Mouse (Mus musculus): ENCODE measurements around the gene Csnka2ip.

Gene Csnka2ip

DNA sequence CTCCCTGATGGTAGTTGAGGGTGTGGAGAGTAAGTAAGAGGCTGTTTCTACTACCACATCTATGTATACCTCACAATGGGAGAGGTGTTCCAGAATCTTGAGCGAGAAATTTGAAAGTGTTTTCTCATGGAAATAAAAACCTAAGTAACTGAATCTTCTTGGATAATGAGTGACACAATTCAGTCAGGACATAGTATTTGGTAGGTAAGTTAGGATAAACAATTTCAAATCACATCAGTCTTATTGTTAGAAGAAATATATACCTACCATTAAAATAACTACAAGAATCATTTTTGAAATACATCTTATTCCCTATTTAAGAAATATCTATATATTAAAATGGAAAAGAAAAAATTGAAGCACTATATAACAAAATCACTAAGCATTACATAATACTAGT is at the start of gene Csnka2ip:
TSS of gene Csnka2ip (minus strand) at position 101 of the 400 bp plus-strand sequence.
- CTCF ChIA-PET, result no interaction called here

DNA sequence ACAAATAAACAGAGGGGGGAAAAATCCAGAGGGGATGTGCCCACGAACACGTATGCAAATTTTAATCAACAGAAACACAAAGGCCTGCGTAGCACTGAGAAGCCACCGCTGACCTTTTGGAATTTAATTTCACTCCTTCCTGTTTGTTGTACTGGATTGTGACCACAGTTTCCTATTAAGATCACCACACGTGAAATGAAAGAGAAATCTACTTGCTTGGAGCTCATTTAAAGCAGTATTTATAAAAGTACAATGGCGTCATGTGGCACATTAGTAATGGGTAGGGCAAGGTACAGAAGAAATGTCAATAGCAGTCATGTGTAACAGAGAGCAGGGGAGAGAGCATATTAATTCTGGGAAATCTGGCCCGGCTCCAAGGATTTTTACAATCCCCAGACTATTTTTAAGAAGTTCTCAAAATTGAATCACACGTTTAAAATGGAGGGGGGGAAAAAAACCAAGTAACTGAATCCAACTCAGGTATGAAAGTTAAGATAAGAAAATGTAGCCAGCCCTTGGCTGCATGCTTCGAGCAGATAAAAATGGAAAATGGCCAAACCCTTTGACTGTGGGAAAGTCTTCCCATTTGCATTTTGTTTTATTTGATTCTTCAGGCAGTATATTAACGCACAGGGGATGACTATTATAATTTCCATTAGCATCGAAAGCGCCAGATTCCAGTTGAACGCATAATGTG is 47.5 kb upstream of the Csnka2ip start:
- CTCF ChIA-PET, result no interaction called here

DNA sequence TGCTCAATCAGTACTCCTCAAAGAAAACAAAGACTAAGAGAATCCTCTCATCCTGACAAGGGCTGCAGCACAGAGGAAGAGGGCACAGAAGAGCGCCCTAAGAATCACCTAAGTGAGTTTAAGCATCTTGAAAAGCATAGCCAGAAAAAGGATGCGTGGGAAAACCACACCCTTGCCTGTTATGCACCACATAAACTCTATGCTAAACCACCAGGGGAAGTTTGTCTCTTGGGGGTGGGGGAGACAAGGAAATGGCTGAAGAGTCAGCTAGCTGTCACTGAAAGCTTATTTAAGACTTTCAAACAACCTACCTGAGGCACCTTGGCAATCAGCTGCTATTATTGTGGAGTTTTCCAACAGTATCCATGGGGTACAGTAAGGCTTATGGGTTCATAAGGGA is 45.6 kb upstream of the Csnka2ip start:
- CTCF ChIA-PET, result no interaction called here

DNA sequence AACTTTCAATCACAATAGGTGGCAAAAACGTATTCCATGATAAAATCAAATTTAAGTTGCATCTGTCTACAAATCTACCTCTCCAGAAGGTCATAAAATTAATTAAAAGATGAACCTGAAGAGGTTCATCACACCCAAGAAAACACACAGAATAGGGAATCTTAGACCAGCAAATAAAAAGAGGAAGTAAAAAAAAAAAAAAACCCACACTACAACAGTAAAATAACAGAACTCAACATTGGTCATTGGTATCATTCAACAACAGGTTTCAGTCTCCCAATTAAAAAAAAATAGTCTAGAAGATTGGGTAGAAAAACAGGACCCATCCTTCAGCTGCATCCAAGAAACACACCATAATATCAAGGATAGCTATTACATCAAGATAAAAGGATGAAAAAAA is 32.9 kb upstream of the Csnka2ip start:
- CTCF ChIA-PET, result no interaction called here

DNA sequence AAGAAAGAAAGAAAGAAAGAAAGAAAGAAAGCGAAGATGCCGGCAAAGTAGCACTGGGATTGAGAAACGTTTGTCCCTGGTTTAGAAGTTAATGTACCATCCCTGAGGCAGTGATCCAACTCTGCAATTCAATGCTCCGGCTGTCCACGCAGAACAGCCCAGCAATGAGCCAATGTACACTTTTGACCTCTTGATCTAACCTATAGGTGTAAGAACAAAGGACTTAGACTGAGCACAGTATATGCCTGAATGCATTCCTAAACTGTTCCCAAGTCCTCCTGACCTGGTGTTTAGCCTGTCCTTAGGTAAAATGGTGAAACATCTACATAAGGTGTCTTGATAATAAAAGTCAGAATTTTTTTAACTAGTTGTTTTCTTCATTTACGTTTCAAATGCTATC is 17.9 kb upstream of the Csnka2ip start:
- CTCF ChIA-PET, result no interaction called here

DNA sequence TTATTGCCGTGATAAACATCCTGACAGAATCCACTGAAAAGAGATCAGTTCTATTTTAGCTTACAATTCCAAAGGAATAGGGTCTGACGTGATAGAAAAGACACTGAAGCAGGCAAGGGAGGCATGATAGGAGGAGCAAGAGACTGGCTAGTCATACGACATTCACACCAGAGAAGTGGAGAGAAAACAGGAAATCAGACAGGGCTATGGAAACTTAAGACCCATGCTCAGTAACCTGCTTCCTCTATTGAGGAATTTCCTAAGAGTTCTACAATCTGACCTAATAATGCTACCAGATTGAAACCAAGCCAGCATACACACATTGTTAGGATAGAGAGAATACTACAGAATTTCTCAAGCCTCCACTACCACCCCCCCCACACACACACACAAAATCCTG is 12.4 kb upstream of the Csnka2ip start:
- CTCF ChIA-PET, result no interaction called here

DNA sequence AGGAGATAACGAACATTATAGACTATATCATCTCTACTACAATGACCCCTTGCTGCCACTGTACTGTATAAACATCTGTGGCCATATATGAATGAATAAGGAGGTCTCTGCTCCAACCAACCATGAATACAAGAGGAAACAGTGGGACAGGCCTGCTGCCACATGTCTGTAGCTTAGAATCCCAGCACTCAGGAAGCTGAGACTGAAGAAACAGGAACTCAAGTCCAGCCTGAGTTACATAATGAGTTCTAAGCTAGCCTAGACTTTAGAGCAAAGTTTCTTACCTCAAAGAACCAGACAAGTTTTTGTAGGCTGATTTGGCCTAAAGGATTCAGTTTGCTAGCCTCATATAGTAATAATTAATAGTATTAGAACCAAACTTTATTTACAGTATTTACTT is 5.6 kb upstream of the Csnka2ip start:
- CTCF ChIA-PET, result no interaction called here

DNA sequence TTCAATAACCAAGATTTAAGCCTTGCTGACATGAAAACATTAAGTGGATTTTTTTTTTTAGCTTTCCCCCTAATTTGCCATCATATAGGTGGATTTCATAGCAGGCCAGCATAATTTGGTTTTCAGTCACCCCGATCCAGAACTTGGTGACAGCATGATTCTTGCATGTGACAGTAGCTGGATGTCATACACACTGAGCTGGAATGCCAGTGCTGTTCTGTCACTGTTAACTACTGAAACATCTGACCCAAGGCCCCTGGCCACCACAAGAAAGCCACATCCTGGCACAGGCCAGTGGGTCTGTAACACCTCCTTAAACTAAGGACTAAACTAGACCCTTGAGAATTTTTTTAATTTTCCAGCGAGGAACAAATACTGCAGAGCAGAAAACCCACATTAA is 15.4 kb downstream of the Csnka2ip start:
- CTCF ChIA-PET, result no interaction called here

DNA sequence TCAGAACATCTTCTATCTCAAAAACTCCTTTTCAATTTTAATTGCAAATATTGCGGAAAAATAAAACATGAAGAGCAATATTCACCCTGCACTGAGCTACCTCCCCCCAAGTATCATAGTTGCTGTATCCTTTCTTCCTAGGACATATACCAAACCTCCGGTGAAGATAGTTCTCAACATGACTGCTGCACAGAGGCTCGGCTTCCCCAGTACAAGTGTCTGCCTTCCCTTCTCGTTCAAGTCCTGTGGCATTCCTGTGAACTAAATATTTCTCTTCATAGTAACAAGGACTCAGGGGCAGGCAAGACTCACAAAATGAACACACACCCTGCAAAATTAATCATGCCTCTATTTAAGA is 16.0 kb downstream of the Csnka2ip start:
- CTCF ChIA-PET, result no interaction called here

DNA sequence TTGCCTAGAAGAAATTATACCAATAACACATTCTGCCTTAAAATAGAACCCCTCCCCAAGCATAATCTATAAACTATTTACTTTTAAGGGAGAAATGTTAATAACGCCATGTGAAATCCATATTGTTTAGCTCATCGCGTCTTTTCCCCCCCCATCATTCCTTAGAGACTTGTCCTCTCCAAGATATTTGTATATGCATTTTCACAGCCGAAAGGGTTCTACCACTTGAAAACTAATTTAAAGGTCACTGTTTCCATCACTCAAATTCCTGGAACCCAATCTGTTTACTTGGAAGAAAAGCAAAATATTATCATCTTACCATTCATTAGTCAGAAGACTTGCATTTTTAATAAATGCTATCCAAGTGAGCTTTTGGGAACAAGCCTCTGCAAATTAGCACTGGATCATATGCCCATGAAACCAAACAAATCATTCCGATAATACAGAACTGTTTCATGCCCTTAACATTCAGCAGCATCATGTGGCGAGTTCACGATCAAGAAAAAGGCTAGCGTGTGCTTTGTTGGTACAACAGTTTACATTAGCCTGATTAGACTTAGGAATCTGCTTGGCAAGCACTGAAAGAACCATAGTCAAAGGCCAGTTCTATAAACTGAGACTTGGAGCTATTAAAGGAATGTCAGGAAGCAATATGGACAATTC is 16.5 kb downstream of the Csnka2ip start:
- CTCF ChIA-PET, result no interaction called here

DNA sequence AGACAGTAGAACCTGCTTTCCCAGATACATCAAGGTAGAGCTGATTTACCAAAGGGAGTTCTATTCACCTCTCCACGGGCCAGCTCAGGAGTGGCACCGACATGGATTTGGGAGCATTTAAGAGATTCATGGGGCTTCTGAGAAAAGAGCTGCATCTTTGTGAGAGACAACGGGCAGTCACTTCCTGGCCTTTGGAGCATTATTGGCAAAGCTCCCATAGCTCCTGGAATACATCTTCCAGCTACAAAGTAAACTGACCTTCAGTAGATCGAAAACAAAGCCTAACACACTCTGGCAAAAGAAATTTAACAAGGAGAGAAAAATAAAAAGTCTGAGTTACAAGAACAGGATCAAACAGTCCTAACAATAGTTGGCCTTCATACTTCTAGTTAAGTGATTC is 17.6 kb downstream of the Csnka2ip start:
- CTCF ChIA-PET, result no interaction called here

DNA sequence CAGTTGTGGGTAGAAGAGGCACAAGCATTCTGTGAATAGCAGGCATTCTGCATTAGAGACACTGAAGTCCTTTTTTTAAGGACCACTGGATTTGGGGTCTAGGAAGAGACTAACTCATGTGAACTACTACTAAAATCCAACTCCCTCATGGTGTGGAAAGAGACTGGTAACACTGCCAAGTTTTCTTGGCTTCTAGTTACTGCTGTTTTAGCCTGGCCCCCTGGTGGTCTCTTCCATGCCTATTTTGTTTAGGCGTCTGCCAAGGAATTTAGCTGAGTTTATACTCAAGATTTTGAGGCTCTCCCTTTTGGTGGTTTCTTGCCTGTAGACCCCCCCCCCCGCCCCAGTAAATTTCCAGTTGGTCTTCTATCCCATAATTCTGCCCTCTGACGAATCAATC is 18.8 kb downstream of the Csnka2ip start:
- CTCF ChIA-PET, result no interaction called here

DNA sequence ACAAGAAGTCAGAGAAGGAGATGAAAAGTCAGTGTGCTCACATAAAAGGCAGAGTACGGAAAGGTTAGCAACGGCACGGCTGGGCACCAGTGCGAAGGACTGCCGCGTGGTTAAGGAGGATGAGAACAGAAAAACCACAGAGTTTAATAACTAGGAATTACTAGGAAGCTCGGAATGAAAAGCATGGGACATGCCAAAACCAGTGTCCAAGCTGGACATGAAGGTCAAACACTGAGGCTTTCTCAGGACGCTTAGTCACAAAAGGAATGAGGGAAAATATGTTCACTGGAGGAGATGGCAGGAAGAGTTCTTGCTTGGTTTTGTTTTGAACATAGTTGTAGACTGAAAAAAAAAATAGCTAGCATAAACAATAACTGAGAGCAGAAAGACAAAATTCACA is 32.7 kb downstream of the Csnka2ip start:
- CTCF ChIA-PET, result no interaction called here

DNA sequence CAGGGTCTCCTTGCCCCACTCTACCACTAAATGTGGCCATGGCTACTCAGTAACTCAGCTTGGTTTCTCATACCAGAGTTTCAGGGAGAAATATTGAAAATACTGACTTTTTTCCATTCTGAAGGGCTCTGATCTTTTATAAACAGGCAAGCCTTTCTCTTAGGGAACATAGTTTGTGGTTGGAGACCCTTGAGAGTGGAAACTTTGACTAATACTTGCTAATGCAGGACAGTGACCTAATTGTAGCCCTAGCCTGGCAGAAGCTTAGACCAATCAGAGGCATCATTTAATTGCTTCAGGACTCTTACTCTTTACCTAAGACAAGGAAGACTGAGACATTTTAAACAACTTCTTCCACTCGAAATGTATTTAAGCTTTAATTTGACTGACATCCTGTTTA is 39.1 kb downstream of the Csnka2ip start:
- CTCF ChIA-PET, result no interaction called here

DNA sequence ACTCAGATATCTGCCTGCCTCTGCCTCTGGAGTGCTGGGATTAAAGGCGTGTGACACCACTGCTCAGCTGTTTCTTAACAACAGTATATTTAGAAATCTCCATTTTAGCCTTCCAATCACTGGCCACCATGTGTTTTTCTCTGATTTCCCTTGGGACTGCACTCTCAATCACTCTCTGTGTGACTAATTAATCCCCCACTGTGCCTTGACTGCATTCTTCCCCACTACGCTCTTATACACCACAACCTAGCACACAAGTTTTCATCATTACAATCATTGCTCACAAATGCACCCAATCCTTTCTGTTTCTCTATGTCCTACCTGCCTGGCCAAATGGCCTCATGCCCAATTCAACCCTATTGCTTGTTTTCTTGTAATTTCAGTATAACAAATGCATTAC is 43.7 kb downstream of the Csnka2ip start:
- CTCF ChIA-PET, result no interaction called here

DNA sequence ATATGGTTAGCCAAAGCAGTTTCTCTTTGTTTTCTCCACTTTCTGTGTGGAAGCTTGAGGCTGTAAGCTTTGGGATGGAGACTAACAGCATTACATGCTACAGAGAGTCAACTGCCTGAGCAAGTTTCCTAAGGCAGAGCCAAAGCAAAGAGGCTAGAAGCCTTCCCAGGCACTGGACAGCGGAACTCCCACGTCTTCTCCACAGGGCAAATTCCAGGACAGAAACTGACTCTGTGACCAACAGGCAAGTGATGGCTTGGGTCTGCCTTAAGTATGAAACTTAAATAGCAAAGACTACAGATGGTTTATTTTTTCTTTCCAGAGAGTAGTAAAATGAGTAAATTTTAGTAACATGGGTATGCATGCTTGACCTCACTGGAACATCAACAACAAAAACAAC is 75.3 kb downstream of the Csnka2ip start:
- CTCF ChIA-PET, result no interaction called here

DNA sequence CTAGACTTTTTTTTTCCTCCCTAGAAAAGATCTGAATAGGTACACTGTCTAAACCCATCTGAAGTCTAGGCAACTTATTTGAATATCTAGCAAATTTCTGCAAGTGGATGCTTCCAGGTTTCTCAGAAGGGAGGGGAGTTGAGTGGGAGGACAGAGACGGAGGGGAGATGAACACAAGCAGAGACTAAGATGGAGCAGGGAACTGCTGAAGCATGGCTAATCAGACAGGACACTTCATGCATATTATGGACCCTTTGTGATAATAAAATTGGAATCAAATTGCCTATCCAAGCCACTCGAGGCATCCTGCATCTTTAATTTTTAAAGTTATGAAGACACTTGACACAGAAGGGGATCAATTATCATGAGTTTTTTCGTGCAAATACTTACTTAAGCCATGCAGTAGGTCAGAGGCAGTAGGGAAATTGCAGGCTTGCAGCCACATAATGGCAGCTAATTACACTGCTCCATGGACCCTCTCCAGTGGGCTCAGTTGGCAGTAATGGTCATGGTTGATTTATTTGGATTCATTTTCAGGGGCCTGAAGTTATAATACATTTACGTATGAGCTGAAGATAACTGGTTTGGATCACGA is 78.1 kb downstream of the Csnka2ip start:
- CTCF ChIA-PET, result no interaction called here

DNA sequence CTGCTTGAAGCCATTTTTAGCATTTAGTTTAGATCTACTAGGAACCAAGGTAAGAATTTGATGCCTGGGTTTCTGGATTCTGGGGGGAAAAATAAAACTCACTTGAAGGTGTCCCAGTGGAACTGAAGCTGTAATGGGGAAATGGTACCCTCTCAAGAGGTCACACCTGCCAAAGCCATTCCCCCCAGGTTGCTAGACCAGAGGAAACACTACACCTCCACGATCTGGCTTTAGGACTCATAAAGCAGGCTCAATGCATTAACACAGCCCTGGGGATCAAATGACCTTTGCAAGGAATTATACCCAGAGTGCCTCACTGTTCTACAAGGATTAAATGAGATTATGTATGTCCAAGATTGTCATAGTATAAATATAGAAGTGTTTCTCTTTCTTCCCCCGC is 88.8 kb downstream of the Csnka2ip start:
- CTCF ChIA-PET, result no interaction called here

All from spleen, embryonic (tissue).